Mouse (Mus musculus) kidney, postnatal 0 days (tissue): ENCODE data around the gene Zfp292. TPM values are rescaled to one million over a fixed set of nuclear protein-coding genes. Genes with fewer than 3 reads are reported as not detected.
A peak's percentile ranks its signal among the peaks of the same experiment; 100 is the strongest.
"Not testable (repeated sequence)": the region's sequence is repeated elsewhere in the genome, so short reads cannot be mapped to it uniquely, and the experiment has no call there.

Experiments
- ATAC-seq: fragments of 200-750 bp; cut with Nextera tagmentation; replicated peaks from 2 replicates; pipeline ENCODE4 v1.8.0; 2017; ENCODE audit warnings: low read depth, moderate number of reproducible peaks, moderate TSS enrichment, moderate library complexity; ENCODE audit not compliant: low FRiP score
- DNase-seq: peaks from one replicate; pipeline ENCODE4 v3.0.0-alpha.2; 2016; ENCODE audit warnings: low spot score
- H3K27ac ChIP-seq: fragments of 300-500 bp; sonication (generic); 2 replicates; pipeline ENCODE4 v1.5.1; 2014; ENCODE audit warnings: mild to moderate bottlenecking
- H3K27me3 ChIP-seq: fragments of 300-500 bp; sonication (generic); 2 replicates; pipeline ENCODE4 v1.6.1; 2014; ENCODE audit warnings: low read length, mixed read lengths; ENCODE audit not compliant: insufficient read depth
- H3K36me3 ChIP-seq: fragments of 300-500 bp; sonication (generic); 2 replicates; pipeline ENCODE4 v1.6.1; 2014; ENCODE audit warnings: low read length, mixed read lengths; ENCODE audit not compliant: insufficient read depth
- H3K4me1 ChIP-seq: fragments of 300-500 bp; sonication (generic); replicated peaks from 2 replicates; pipeline ENCODE4 v1.6.1; 2014; ENCODE audit warnings: antibody characterized with exemption, low read length, mixed read lengths; ENCODE audit not compliant: insufficient read depth
- H3K4me2 ChIP-seq: fragments of 300-500 bp; sonication (generic); 2 replicates; pipeline ENCODE4 v1.6.1; 2014; ENCODE audit warnings: mild to moderate bottlenecking, low read length, moderate library complexity, mixed read lengths
- H3K4me3 ChIP-seq: fragments of 300-500 bp; sonication (generic); replicated peaks from 2 replicates; pipeline ENCODE4 v1.5.1; 2014; ENCODE audit warnings: low read depth, low read length
- H3K9ac ChIP-seq: fragments of 300-500 bp; sonication (generic); 2 replicates; pipeline ENCODE4 v1.6.1; 2014; ENCODE audit warnings: low read depth, low read length
- H3K9me3 ChIP-seq: fragments of 300-500 bp; sonication (generic); replicated peaks from 2 replicates; pipeline ENCODE4 v1.6.1; 2016; ENCODE audit warnings: low read length, inconsistent platforms, mixed read lengths
- CTCF ChIP-seq: IDR thresholded peaks from 2 replicates; pipeline ENCODE4 v1.5.1; 2016; ENCODE audit warnings: antibody characterized with exemption, low read depth, mild to moderate bottlenecking, moderate library complexity
- WGBS: fragments of 180-500 bp; shearing (Covaris S2); extraction: QIAGEN DNeasy Blood & Tissue Kit; methylation state at CpG from one replicate; pipeline ENCODE4 v1.1.7; 2014; 5-methylcytosine and 5-hydroxymethylcytosine counted together
- polyA plus RNA-seq: library from polyadenylated mRNA; unstranded; fragments of >200 nt; fragmentation: Nextera tagmentation; extraction: Ambion mirVana; gene quantifications from 2 replicates; pipeline ENCODE4 v1.2.1, GENCODE M21; 2015

The Zfp292 gene
- polyA plus RNA-seq = 12.4 and 13.2 TPM in 2 replicates

DNA sequence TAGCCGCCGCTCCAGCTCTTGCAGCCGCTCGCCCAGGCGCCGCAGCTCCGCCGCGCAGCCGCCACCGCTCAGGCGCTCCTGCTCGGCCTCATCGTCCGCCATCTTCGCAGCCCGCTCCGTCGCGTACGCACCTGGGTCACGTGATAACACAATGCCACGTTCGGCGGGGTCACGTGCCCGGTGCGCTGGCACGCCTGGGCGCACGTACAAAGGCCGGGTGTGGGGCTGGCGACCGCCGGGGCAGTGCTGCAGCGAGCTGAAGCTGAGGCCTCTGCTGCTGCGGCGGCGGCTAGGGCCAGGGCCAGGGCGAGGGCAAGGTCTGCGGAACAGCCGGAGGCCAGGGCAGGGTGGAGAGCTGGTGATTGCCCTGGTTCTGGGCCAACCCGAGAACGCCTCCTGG is at the start of gene Zfp292:
Gene Zfp292, minus strand, starts transcription at position 143 of the 400 bp plus-strand sequence.
- no peak for TF ChIP-seq CTCF
- peak within 1 kb of the TSS; percentile 98 for H3K27ac ChIP-seq
- no peaks in the 10 kb centered on the region for H3K9me3 ChIP-seq
- H3K9ac ChIP-seq = peak within 1 kb of the TSS; percentile 98
- under 1% methylated on average over 44 of the region's 44 CpGs for WGBS
- H3K4me2 ChIP-seq = peak within 1 kb of the TSS; percentile 68
- no peaks in the 10 kb centered on the region for H3K36me3 ChIP-seq
- peak within 1 kb of the TSS; percentile 92 for H3K4me3 ChIP-seq
- DNase-seq (peak; percentile 93), ATAC-seq (peak; percentile 95)
- no peaks in the 10 kb centered on the region for H3K27me3 ChIP-seq
- H3K4me1 ChIP-seq = peaks cover 6% of the 10 kb centered on the region; the same call in 1 of the 2 replicates

DNA sequence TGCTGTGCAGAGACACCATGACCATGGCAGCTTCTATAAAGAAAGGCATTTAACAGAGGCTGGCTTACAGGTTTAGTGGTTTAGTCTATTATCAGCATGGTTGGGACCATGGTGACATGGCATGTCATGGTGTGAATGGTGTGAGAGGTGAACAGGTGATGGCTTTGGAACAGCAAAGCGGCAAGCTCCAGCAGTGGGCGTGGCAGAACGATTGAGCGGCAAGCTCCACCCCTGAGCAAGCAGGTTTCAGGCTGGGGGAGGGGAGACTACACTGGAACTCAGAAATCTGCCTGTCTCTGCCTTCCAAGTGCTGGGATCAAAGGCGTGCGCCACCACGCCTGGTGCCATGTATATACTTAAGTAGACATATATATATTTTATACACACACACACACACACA is 45.6 kb upstream of the Zfp292 start:
- not testable (repeated sequence) for H3K4me1 ChIP-seq, ATAC-seq, H3K4me2 ChIP-seq, H3K36me3 ChIP-seq, H3K9me3 ChIP-seq, H3K27me3 ChIP-seq, H3K4me3 ChIP-seq, H3K9ac ChIP-seq, H3K27ac ChIP-seq, DNase-seq
- WGBS = 75% methylated on average over 7 of the region's 7 CpGs

DNA sequence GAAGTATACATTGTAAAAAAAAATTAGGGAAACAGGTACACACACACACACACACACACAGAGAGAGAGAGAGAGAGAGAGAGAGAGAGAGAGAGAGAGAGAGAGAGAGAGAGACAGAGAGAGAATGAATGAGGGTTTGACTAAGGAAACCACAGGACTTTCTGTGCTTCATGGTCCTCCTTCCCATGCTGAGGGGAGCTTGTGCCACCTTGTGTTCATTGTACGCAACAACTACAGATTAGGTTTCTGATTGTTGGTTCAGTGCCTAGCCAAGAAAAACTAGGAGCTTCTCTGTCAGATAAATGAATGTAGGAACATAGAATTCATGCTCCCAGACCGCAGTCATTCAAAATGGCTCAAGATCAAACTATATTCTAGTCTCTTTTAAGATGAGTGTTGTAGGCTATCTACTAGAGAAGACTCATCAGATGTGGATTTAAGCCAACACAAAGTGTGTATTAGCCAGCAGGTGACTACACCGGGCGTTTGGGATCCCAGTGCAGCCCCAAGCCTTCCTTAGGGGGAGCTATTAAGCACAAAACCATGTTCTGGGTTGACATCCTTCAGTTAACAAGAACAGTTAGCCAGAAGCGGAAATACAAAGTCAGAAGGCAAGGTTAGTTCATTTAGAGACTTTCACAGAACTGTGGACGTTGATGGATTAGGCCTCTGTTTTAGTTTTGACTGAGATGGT is 39.6 kb upstream of the Zfp292 start:
- no peaks in the 10 kb centered on the region for H3K36me3 ChIP-seq
- H3K4me2 ChIP-seq = no peak overlapping the region
- H3K4me3 ChIP-seq = no peak overlapping the region
- no peak overlapping the region for H3K27ac ChIP-seq
- 68% methylated on average over 6 of the region's 6 CpGs for WGBS
- DNase-seq = peak; percentile 83
- no peaks in the 10 kb centered on the region for H3K4me1 ChIP-seq
- no peaks in the 10 kb centered on the region for H3K9me3 ChIP-seq
- peak; percentile 95 for TF ChIP-seq CTCF
- H3K27me3 ChIP-seq = no peaks in the 10 kb centered on the region
- no peak overlapping the region for H3K9ac ChIP-seq
- ATAC-seq = 0 out of 2 replicates have a peak, but pooled peaks have one; percentile 46

DNA sequence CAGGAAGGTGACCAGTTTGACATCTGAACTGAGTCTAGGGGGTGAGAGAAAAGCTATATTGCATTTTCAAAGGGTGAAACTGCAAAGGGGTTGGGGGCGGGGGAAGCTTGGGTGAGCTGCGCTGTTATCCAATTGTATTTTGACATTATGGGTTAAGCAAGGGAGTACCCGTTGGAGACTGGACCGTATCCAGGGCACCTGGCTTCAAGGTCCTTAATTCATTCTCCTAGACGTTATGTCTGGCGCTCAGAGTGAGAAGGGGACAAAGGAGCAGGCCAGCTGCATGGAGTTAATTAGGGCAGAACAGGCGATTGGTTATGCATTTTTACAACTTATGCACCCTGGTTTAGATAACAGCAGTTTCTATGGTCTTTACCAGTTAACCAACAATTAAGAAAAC is 34.6 kb upstream of the Zfp292 start:
- no peaks in the 10 kb centered on the region for H3K4me1 ChIP-seq
- H3K27me3 ChIP-seq = no peaks in the 10 kb centered on the region
- H3K27ac ChIP-seq = no peak overlapping the region
- H3K9me3 ChIP-seq = no peaks in the 10 kb centered on the region
- ATAC-seq (no peak), DNase-seq (no peak)
- H3K9ac ChIP-seq = no peak overlapping the region
- WGBS = 38% methylated on average over 7 of the region's 7 CpGs
- H3K36me3 ChIP-seq = no peaks in the 10 kb centered on the region
- TF ChIP-seq CTCF = no peak
- no peak overlapping the region for H3K4me3 ChIP-seq
- H3K4me2 ChIP-seq = no peak overlapping the region

DNA sequence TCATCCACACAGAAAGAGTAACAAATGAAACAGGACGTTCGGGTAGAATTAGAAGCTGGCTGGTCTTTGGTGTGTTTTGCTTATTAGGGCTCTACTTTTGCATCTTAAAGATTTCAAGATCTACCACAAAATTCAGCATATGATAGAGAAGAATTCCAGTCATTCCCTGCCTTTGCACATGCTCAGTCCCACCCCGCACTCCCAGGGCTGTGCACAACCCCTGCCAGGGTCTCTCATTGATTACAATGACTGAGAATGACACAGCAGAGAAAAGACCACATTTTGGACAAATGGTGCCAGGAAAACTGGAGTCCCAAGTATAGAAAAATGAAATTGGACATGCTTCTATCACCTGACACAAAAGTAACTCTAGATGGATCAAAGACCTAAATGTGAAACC is 29.4 kb upstream of the Zfp292 start:
- ATAC-seq (no peak), DNase-seq (no peak)
- WGBS = 81% methylated on average over 3 of the region's 3 CpGs
- Histone ChIP-seq H3K27me3 (no peaks in the 10 kb centered on the region), H3K9me3 (no peaks in the 10 kb centered on the region), H3K4me3 (no peak overlapping the region), H3K4me1 (no peaks in the 10 kb centered on the region), H3K27ac (no peak overlapping the region), H3K36me3 (no peaks in the 10 kb centered on the region), H3K9ac (no peak overlapping the region), H3K4me2 (no peak overlapping the region)
- no peak for TF ChIP-seq CTCF

DNA sequence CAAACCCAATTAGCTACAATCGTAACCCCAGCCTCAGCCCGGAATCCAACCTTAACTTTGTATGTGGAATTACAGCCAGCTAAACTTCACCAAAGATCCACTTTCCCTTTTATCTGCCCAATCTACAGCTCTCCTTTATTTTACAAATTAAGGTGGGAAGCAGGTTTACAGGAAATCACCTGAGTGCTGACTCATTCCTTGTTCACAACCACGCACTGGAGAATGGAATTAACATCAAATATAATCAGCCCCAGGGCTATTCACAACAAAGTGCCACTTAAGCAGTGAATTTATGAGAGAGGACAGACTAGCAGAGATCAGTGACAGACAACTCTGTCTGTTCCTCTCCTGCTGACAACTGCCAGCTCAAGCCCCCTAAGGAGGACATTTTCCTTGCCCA is 28.6 kb upstream of the Zfp292 start:
- H3K36me3 ChIP-seq = no peaks in the 10 kb centered on the region
- H3K4me2 ChIP-seq = no peak overlapping the region
- no peak overlapping the region for H3K4me3 ChIP-seq
- H3K4me1 ChIP-seq = no peaks in the 10 kb centered on the region
- DNase-seq (no peak), ATAC-seq (no peak)
- H3K27ac ChIP-seq = no peak overlapping the region
- 44% methylated on average over 3 of the region's 3 CpGs for WGBS
- H3K9ac ChIP-seq = no peak overlapping the region
- H3K27me3 ChIP-seq = no peaks in the 10 kb centered on the region
- TF ChIP-seq CTCF = no peak
- H3K9me3 ChIP-seq = no peaks in the 10 kb centered on the region

DNA sequence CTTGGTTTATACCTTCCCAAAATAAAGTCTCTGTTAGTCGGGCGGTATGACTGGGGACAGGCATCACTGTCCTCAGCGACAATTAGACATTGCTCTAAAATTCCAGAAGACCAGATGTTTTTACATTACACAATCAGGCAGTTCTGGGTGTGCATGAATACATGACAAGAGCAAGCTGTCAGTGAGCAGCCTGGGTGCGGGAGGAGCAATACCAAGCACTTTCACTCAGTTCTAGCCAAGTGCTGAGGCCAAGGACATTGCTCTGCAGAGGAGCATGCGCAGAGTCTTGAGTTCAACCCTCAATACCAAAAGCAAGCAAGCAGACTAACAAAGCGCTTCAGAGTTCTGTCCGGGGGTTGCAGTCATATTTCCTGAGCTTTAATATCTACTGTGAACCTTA is 25.4 kb upstream of the Zfp292 start:
- ATAC-seq (no peak), DNase-seq (peak; percentile 40)
- 71% methylated on average over 7 of the region's 7 CpGs for WGBS
- H3K9me3 ChIP-seq = no peaks in the 10 kb centered on the region
- H3K9ac ChIP-seq = no peak overlapping the region
- TF ChIP-seq CTCF = no peak
- H3K27me3 ChIP-seq = no peaks in the 10 kb centered on the region
- no peak overlapping the region for H3K4me2 ChIP-seq
- no peaks in the 10 kb centered on the region for H3K36me3 ChIP-seq
- H3K4me3 ChIP-seq = no peak overlapping the region
- no peak overlapping the region for H3K27ac ChIP-seq
- H3K4me1 ChIP-seq = no peaks in the 10 kb centered on the region
